Mouse (Mus musculus): ENCODE measurements at regions not wholly inside any gene's neighbourhood (a gene's known extent, or its start where the extent isn't known, plus 50 kb on each side); places are given as distances from the start of the nearest gene placed in this dataset.

- dilution Hi-C loops (cut with MboI; ENCODE audit: extremely low pct_ligation_motif_present, extremely low pct_unique_long_range_greater_than_20kb, low sequenced_read_pairs): no loop called here
- in situ Hi-C loops (cut with MboI; ENCODE audit: low pct_ligation_motif_present, low pct_unique_long_range_greater_than_20kb, low sequenced_read_pairs): no loop called here
- DNase-seq (ENCODE audit: extremely low read depth): no peak
- H3K36me3 ChIP-seq (replicated peaks in 1 of 2; ENCODE audit: control insufficient read depth in 1 of 2, insufficient read depth in 1 of 2, low read length in 1 of 2): no peaks in the 10 kb centered on the region
- H3K79me2 ChIP-seq (replicated peaks; ENCODE audit: control insufficient read depth, extremely low read depth, insufficient read depth, poor library complexity, severe bottlenecking): no peaks in the 10 kb centered on the region
- H3K9ac ChIP-seq (ENCODE audit: insufficient read depth, low read depth): no peak overlapping the region
- no peaks in the 10 kb centered on the region for H3K9me3 ChIP-seq (replicated peaks; ENCODE audit: low read length)
- H3K4me2 ChIP-seq (ENCODE audit: insufficient read depth, low read depth, poor library complexity, severe bottlenecking): no peak overlapping the region
- no peak overlapping the region for H3K4me3 ChIP-seq (replicated peaks in 1 of 3; ENCODE audit: low read depth in 2 of 3, low read length in 2 of 3, poor library complexity in 1 of 3)
- no peaks in the 10 kb centered on the region for H3K4me1 ChIP-seq (ENCODE audit: control insufficient read depth in 1 of 2, insufficient read depth in 2 of 2)
- no peak overlapping the region for H3K27ac ChIP-seq (ENCODE audit: insufficient read depth, low read depth)
- TF ChIP-seq USF2 (conservative IDR thresholded peaks at IDR 0.05; ENCODE audit: low read depth, low read length) (no peak), KAT2A (IDR thresholded peaks at IDR 0.05; ENCODE audit: insufficient replicate concordance, low read length) (no peak), POLR2AphosphoS2 (IDR thresholded peaks at IDR 0.05; ENCODE audit: low read depth, low read length) (no peak), BHLHE40 (IDR thresholded peaks at IDR 0.05; ENCODE audit: low read depth, low read length) (no peak), GABPA (IDR thresholded peaks at IDR 0.05; ENCODE audit: insufficient replicate concordance, low read depth, low read length) (no peak), ELF1 (IDR thresholded peaks at IDR 0.05; ENCODE audit: low read depth, low read length) (no peak), SMC3 (IDR thresholded peaks at IDR 0.05; ENCODE audit: low read depth, low read length) (no peak), CTCF (conservative IDR thresholded peaks at IDR 0.05 in 1 of 2, IDR thresholded peaks at IDR 0.05 in 1 of 2; ENCODE audit: low read depth in 2 of 2, low read length in 2 of 2) (no peak), MYC (IDR thresholded peaks at IDR 0.05; ENCODE audit: low read depth, low read length) (no peak), MAFK (IDR thresholded peaks at IDR 0.05; ENCODE audit: insufficient replicate concordance, low read length) (no peak)
- no peaks in the 10 kb centered on the region for H3K27me3 ChIP-seq (replicated peaks)
Observed at GRCm38 (mm10) chr1:137577639-137578038, 597.9 kb downstream of the Ptprc start.

DNA sequence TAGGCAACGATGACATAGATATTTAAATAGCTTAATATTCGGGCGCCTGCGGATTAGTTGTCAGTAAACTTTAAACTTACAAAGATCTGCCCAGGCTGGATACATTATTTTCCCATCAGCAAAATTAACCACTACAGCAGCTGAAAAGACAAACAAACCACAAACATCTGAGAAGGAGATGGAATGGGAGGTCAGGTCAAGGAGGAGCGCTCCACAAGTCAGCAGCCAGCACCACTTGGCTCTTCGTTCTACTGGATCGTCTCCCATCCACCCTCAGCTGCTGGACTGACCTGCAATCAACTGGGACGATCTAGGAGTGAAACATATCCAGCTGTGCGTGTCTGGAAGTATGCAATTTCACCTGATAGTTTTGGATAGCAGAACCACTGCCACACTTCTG, 599.3 kb downstream of the Ptprc start:
- dilution Hi-C loops (cut with MboI; ENCODE audit: extremely low pct_ligation_motif_present, extremely low pct_unique_long_range_greater_than_20kb, low sequenced_read_pairs): no loop called here

DNA sequence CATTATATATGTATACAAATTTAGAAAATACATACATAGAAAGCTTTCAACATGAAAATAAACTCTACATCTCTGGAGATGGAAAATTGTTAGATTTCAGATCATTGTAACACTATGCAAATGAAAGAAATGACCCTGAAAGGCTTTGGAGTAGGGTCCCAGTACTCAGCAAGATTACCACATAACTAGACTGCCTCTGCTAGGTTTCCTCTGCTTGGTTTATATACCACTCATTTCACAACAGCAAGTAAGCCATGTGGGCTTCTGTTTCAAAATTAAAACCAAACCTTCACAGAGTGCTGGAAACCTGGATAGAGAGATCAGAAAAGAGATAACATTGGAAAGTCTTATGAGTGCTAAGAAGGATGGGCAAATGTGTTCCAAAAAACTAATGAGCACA, 600.1 kb downstream of the Ptprc start:
- TF ChIP-seq CHD2 (IDR thresholded peaks at IDR 0.05; ENCODE audit: low read length) (no peak), POLR2AphosphoS2 (IDR thresholded peaks at IDR 0.05; ENCODE audit: low read depth, low read length) (no peak), ZNF384 (IDR thresholded peaks at IDR 0.05; ENCODE audit: low read depth, low read length) (no peak), NELFE (IDR thresholded peaks at IDR 0.05; ENCODE audit: low read depth, low read length) (no peak), RCOR1 (conservative IDR thresholded peaks at IDR 0.05; ENCODE audit: low read depth, low read length) (no peak), MAX (IDR thresholded peaks at IDR 0.05; ENCODE audit: low read length) (no peak), IRF4 (IDR thresholded peaks at IDR 0.05; ENCODE audit: low read depth, low read length) (no peak), EP300 (IDR thresholded peaks at IDR 0.05; ENCODE audit: low read length) (no peak), ETS1 (conservative IDR thresholded peaks at IDR 0.05; ENCODE audit: low read depth, low read length) (no peak), USF2 (conservative IDR thresholded peaks at IDR 0.05; ENCODE audit: low read depth, low read length) (no peak), USF1 (IDR thresholded peaks at IDR 0.05; ENCODE audit: low read depth, low read length) (no peak), MYC (IDR thresholded peaks at IDR 0.05; ENCODE audit: low read depth, low read length) (no peak)
- H3K79me2 ChIP-seq (replicated peaks; ENCODE audit: control insufficient read depth, extremely low read depth, insufficient read depth, poor library complexity, severe bottlenecking): no peaks in the 10 kb centered on the region
- DNase-seq (ENCODE audit: extremely low read depth): no peak
- no peaks in the 10 kb centered on the region for H3K4me1 ChIP-seq (ENCODE audit: control insufficient read depth in 1 of 2, insufficient read depth in 2 of 2)
- in situ Hi-C loops (cut with MboI; ENCODE audit: low pct_ligation_motif_present, low pct_unique_long_range_greater_than_20kb, low sequenced_read_pairs): no loop called here
- H3K9me3 ChIP-seq (replicated peaks; ENCODE audit: low read length): no peaks in the 10 kb centered on the region
- no peak overlapping the region for H3K4me3 ChIP-seq (replicated peaks in 1 of 3; ENCODE audit: low read depth in 2 of 3, low read length in 2 of 3, poor library complexity in 1 of 3)
- H3K36me3 ChIP-seq (replicated peaks in 1 of 2; ENCODE audit: control insufficient read depth in 1 of 2, insufficient read depth in 1 of 2, low read length in 1 of 2): no peaks in the 10 kb centered on the region
- no peak overlapping the region for H3K27ac ChIP-seq (ENCODE audit: insufficient read depth, low read depth)
- H3K9ac ChIP-seq (ENCODE audit: insufficient read depth, low read depth): no peak overlapping the region
- no peak overlapping the region for H3K4me2 ChIP-seq (ENCODE audit: insufficient read depth, low read depth, poor library complexity, severe bottlenecking)
- H3K27me3 ChIP-seq (replicated peaks): no peaks in the 10 kb centered on the region
- dilution Hi-C loops (cut with MboI; ENCODE audit: extremely low pct_ligation_motif_present, extremely low pct_unique_long_range_greater_than_20kb, low sequenced_read_pairs): no loop called here

More for the DNA sequence above, 599.3 kb downstream of the Ptprc start:
- H3K4me1 ChIP-seq (ENCODE audit: control insufficient read depth in 1 of 2, insufficient read depth in 2 of 2): no peaks in the 10 kb centered on the region
- no peak overlapping the region for H3K4me2 ChIP-seq (ENCODE audit: insufficient read depth, low read depth, poor library complexity, severe bottlenecking)
- no peaks in the 10 kb centered on the region for H3K36me3 ChIP-seq (replicated peaks in 1 of 2; ENCODE audit: control insufficient read depth in 1 of 2, insufficient read depth in 1 of 2, low read length in 1 of 2)
- no peaks in the 10 kb centered on the region for H3K79me2 ChIP-seq (replicated peaks; ENCODE audit: control insufficient read depth, extremely low read depth, insufficient read depth, poor library complexity, severe bottlenecking)
- no peak for DNase-seq (ENCODE audit: extremely low read depth)
- no peak overlapping the region for H3K27ac ChIP-seq (ENCODE audit: insufficient read depth, low read depth)
- TF ChIP-seq USF1 (IDR thresholded peaks at IDR 0.05; ENCODE audit: low read depth, low read length): no peak
- TF ChIP-seq RAD21 (IDR thresholded peaks at IDR 0.05; ENCODE audit: low read depth, low read length): no peak
- no peak for TF ChIP-seq RCOR1 (conservative IDR thresholded peaks at IDR 0.05; ENCODE audit: low read depth, low read length)
- no peak for TF ChIP-seq NRF1 (IDR thresholded peaks at IDR 0.05; ENCODE audit: low read depth, low read length)
- no peak for TF ChIP-seq ELF1 (IDR thresholded peaks at IDR 0.05; ENCODE audit: low read depth, low read length)
- no peak for TF ChIP-seq JUN (IDR thresholded peaks at IDR 0.05; ENCODE audit: insufficient read depth, low read depth, low read length)
- TF ChIP-seq E2F4 (IDR thresholded peaks at IDR 0.05; ENCODE audit: insufficient replicate concordance, low read depth, low read length): no peak
- TF ChIP-seq BHLHE40 (IDR thresholded peaks at IDR 0.05; ENCODE audit: low read depth, low read length): no peak
- no peak for TF ChIP-seq POLR2AphosphoS2 (IDR thresholded peaks at IDR 0.05; ENCODE audit: low read depth, low read length)
- no peak for TF ChIP-seq KAT2A (IDR thresholded peaks at IDR 0.05; ENCODE audit: insufficient replicate concordance, low read length)
- no peak for TF ChIP-seq HCFC1 (IDR thresholded peaks at IDR 0.05; ENCODE audit: low read depth, low read length)
- TF ChIP-seq CTCF (conservative IDR thresholded peaks at IDR 0.05 in 1 of 2, IDR thresholded peaks at IDR 0.05 in 1 of 2; ENCODE audit: low read depth in 2 of 2, low read length in 2 of 2): no peak
- TF ChIP-seq EP300 (IDR thresholded peaks at IDR 0.05; ENCODE audit: low read length): no peak
- no peak overlapping the region for H3K4me3 ChIP-seq (replicated peaks in 1 of 3; ENCODE audit: low read depth in 2 of 3, low read length in 2 of 3, poor library complexity in 1 of 3)
- H3K9me3 ChIP-seq (replicated peaks; ENCODE audit: low read length): no peaks in the 10 kb centered on the region
- no peaks in the 10 kb centered on the region for H3K27me3 ChIP-seq (replicated peaks)
- H3K9ac ChIP-seq (ENCODE audit: insufficient read depth, low read depth): no peak overlapping the region
- in situ Hi-C loops (cut with MboI; ENCODE audit: low pct_ligation_motif_present, low pct_unique_long_range_greater_than_20kb, low sequenced_read_pairs): no loop called here
